Mouse (Mus musculus) MEL (cell line): Measurements from ENCODE around the gene Gm14325. TPM values are rescaled to one million over a fixed set of nuclear protein-coding genes. Genes with fewer than 3 reads are reported as not detected.
"Not testable (repeated sequence)": the region's sequence is repeated elsewhere in the genome, so short reads cannot be mapped to it uniquely, and the experiment has no call there.

ENCODE experiments used
- DNase-seq: peaks from one replicate; pipeline ENCODE4 v3.0.0; 2011; ENCODE audit warnings: low read depth, low spot score
- H3K27ac ChIP-seq: 2 replicates; pipeline ENCODE4 v1.5.1; 2012; ENCODE audit warnings: low read depth, mild to moderate bottlenecking, control low read depth, low read length, moderate library complexity; ENCODE audit not compliant: control insufficient read depth
- H3K27me3 ChIP-seq, 2 experiments: fragments of 150-350 bp in 1 of 2; sonication (generic) in 1 of 2; 2 replicates each; pipeline ENCODE4 v1.6.1; 2012; ENCODE audit warnings: low read length in 2 of 2, mild to moderate bottlenecking in 2 of 2, improper control_type of control experiment in 1 of 2, moderate library complexity in 1 of 2; ENCODE audit not compliant: insufficient read depth in 2 of 2, control insufficient read depth in 1 of 2
- H3K36me3 ChIP-seq, 2 experiments: 2 replicates each; pipeline ENCODE4 v1.6.1; 2012 to 2014; ENCODE audit warnings: low read length in 2 of 2, improper control_type of control experiment in 1 of 2, inconsistent platforms in 1 of 2, mild to moderate bottlenecking in 1 of 2; ENCODE audit not compliant: insufficient read depth in 2 of 2, control insufficient read depth in 1 of 2
- H3K4me1 ChIP-seq, 2 experiments: fragments of 150-350 bp in 1 of 2; sonication (generic) in 1 of 2; 2 replicates each; pipeline ENCODE4 v1.6.1; 2012; ENCODE audit warnings: low read length in 2 of 2, improper control_type of control experiment in 1 of 2, mild to moderate bottlenecking in 1 of 2; ENCODE audit not compliant: insufficient read depth in 2 of 2, control insufficient read depth in 1 of 2
- H3K4me3 ChIP-seq, 2 experiments: fragments of 150-350 bp in 1 of 2; sonication (generic) in 1 of 2; 2 replicates each; pipeline ENCODE4 v1.5.1; 2012; ENCODE audit warnings: low read depth in 2 of 2, low read length in 2 of 2, mild to moderate bottlenecking in 2 of 2, moderate library complexity in 2 of 2, control low read depth in 1 of 2, improper control_type of control experiment in 1 of 2; ENCODE audit not compliant: control insufficient read depth in 1 of 2, insufficient read depth in 1 of 2
- H3K79me2 ChIP-seq: 2 replicates; pipeline ENCODE4 v1.6.1; 2012; ENCODE audit warnings: mild to moderate bottlenecking, low read length, moderate library complexity; ENCODE audit not compliant: control insufficient read depth, poor library complexity, insufficient read depth
- H3K9ac ChIP-seq: 2 replicates; pipeline ENCODE4 v1.6.1; 2012; ENCODE audit warnings: low read depth, mild to moderate bottlenecking, control low read depth, low read length, moderate library complexity; ENCODE audit not compliant: control insufficient read depth, poor library complexity, severe bottlenecking
- H3K9me3 ChIP-seq: fragments of 150-350 bp; sonication (generic); replicated peaks from 2 replicates; pipeline ENCODE4 v1.6.1; 2012; ENCODE audit warnings: mild to moderate bottlenecking, low read length, improper control_type of control experiment, moderate library complexity; ENCODE audit not compliant: insufficient read depth
- HCFC1 ChIP-seq: IDR thresholded peaks from 2 replicates; pipeline ENCODE4 v1.6.1; 2012; ENCODE audit warnings: low read depth, mild to moderate bottlenecking, inconsistent platforms, low read length, improper control_type of control experiment, moderate library complexity
- polyA plus RNA-seq, 2 experiments: library from polyadenylated mRNA; stranded (reverse) in 1 of 2; unstranded in 1 of 2; fragments of >175 nt in 1 of 2; fragments of >200 nt in 1 of 2; gene quantifications; 2 replicates each; pipeline versions ENCODE4 v1.2.1 to v1.2.4; 2012; ENCODE audit warnings: low replicate concordance in 2 of 2, low read depth in 1 of 2; ENCODE audit not compliant: insufficient read length in 2 of 2, insufficient read depth in 1 of 2, missing spikeins in 1 of 2
- total RNA-seq: library from RNA; depleted of rRNA; stranded (reverse); fragments of 300-350 nt; gene quantifications from 2 replicates; pipeline ENCODE4 v1.2.3, GENCODE M21; 2012; rRNA removed

Gm14325 gene
- total RNA-seq (19.3 and 23.9 TPM in 2 replicates), polyA plus RNA-seq (1,000 to 10,000 TPM in 1 of 2 experiments, 1 to 10 TPM in 1; 6.6 to 3,002 TPM)

DNA sequence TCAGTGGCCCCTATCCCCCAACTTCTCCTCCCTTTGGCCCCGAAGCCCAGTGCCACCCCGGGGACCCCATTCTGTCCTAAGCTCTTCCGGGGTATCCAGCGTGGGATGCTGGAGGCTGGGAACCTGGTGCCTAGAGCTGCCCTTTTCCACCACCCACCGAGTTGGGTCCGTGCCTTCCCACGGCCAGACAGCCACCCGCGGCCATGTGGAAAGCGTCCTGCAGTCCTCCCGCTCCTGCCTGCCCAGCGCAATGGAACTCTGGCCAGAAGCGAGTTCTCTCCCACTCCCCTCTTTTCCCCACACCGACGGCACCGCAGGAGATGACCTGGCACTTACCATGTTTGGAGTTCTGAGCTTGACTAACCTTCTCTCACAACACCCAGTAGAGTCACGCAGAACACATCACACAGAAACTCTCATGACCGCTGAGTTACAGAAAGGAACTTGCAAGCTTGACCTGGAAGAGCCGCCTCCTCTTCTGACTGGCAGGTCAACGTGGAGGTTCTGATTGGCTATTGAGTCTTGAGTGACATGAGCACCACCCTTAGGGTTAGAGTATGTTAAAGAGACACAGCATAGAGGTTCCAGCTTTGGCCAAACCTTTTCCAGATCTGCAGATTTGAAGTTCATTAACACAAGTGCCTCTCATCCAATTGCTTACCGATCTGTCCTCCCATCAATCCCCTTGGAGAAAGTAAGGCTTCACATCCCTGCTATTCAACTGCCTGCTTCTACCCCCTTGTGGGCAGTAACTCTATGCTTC, at the start of gene Gm14325:
TSS of gene Gm14325 (minus strand) at position 436 of the 763 bp plus-strand sequence.
- H3K27ac ChIP-seq, H3K4me1 ChIP-seq, H3K79me2 ChIP-seq, H3K9me3 ChIP-seq, H3K27me3 ChIP-seq: not testable (repeated sequence)
- peak within 1 kb of the TSS; percentile 32 to 59; a peak in 3 of 4 replicates for H3K4me3 ChIP-seq
- DNase-seq: peak; percentile 86
- H3K9ac ChIP-seq: peak within 1 kb of the TSS; percentile 34; the same call in 1 of the 2 replicates
- peak; percentile 71 for TF ChIP-seq HCFC1
- TF ChIP-seq, all 39 proteins: peak for 1; not testable (repeated sequence) for 38
- H3K36me3 ChIP-seq: not testable (repeated sequence)

DNA sequence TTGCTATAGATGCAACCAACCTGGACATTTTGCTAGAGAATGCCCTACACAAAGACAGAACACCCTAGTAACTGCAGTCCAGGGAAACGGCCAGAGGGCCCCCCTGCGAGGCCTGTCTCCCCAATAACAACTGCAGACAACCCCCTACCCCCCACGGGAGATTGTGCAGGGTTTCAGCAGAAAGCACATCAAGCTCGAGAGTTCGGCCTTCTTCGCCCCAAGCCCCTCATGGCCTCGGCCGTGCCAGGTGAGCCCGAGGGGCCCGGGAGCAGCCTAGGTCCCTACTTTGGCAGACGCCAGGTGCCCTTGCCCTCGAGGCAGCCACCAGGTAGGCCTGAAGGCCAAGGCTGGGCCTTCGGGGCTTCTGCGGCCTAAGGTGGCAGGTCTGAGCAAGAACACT, 47.6 kb upstream of the Gm14325 start:
- not testable (repeated sequence) for H3K4me3 ChIP-seq, H3K9ac ChIP-seq, H3K79me2 ChIP-seq, H3K27ac ChIP-seq, DNase-seq, H3K27me3 ChIP-seq, H3K36me3 ChIP-seq, H3K4me1 ChIP-seq, H3K9me3 ChIP-seq

DNA sequence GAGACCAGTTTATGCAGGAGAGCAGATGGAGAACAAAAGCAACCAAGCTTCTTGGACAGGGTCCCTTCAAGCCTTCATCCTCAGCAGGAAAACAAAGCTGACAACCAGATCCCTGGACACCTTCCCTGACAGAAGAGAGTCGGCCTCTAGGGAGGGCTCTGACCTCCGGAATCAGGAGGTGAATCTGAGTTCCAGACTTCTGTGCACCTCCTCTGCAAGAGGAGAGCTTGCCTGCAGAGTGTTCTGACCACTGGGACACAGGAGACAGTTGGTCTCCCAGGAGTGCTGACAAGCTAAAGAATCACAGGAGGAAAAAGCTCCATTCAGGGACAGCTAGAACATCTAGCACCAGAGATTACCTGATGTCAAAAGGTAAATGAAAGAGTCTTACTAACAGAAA, 22.1 kb upstream of the Gm14325 start:
- not testable (repeated sequence) for H3K36me3 ChIP-seq, H3K4me3 ChIP-seq, DNase-seq, H3K9me3 ChIP-seq, H3K79me2 ChIP-seq, H3K27me3 ChIP-seq, H3K27ac ChIP-seq, H3K9ac ChIP-seq, H3K4me1 ChIP-seq

DNA sequence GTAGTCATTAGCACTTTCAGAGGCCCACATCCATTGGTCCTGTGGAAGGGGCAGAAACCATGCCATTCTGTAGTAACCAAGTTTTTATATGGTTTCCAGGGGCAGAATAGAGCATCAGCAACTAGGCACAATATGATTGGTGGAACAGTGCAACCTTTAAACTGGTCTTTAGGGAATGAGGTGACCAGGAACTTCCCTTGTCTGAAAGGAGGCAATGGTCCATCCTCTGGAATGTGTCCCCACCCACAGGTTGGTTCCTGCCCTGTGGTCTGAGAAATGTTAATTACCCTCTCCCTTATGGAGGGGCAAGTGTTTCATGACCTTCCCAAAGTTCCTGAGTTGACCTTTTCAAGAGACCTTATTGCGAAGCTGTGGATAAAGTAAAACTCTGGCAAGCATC, 3.5 kb upstream of the Gm14325 start:
- DNase-seq, H3K9ac ChIP-seq, H3K4me3 ChIP-seq: not testable (repeated sequence)

DNA sequence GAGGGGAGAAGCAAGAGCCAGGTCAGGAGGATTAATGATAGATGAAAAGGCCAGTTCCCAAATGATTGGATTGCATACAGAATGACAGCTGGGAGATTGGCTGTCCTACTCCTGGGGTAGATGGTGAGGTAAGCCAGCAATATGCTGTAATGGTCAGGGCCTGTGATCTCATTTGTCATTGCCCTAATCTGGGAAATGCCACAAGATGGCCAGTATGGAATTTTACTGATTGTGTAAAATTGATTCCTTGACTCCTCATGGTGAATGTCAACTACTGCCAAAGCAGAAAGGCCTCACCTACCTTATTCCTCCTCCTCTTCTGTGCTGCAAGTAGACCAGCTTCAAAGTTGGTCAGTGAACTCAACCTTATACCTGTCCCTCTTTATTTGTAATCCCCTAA, 3.4 kb downstream of the Gm14325 start:
- not testable (repeated sequence) for H3K9ac ChIP-seq, H3K79me2 ChIP-seq, H3K27me3 ChIP-seq, H3K27ac ChIP-seq, H3K4me1 ChIP-seq, DNase-seq, H3K4me3 ChIP-seq, H3K9me3 ChIP-seq, H3K36me3 ChIP-seq

More for the DNA sequence above, 3.5 kb upstream of the Gm14325 start:
- H3K27me3 ChIP-seq, H3K4me1 ChIP-seq, H3K36me3 ChIP-seq, H3K9me3 ChIP-seq, H3K79me2 ChIP-seq, H3K27ac ChIP-seq: not testable (repeated sequence)

GRCm38 (mm10) chr2:177835733-177836536, 4.2 kb downstream of the Gm14325 start:
- not testable (repeated sequence) for H3K27ac ChIP-seq, H3K27me3 ChIP-seq, H3K9ac ChIP-seq, H3K36me3 ChIP-seq, H3K4me1 ChIP-seq, H3K79me2 ChIP-seq, H3K9me3 ChIP-seq, DNase-seq, H3K4me3 ChIP-seq
